Mouse (Mus musculus): ENCODE results near the gene Nkx2-3. TPM values are rescaled to one million over a fixed set of nuclear protein-coding genes. Genes with fewer than 3 reads are reported as not detected.
A peak's percentile ranks its signal among the peaks of the same experiment; 100 is the strongest.

The Nkx2-3 gene
- polyA plus RNA-seq, 1 experiment from 2014 or later = not detected

DNA sequence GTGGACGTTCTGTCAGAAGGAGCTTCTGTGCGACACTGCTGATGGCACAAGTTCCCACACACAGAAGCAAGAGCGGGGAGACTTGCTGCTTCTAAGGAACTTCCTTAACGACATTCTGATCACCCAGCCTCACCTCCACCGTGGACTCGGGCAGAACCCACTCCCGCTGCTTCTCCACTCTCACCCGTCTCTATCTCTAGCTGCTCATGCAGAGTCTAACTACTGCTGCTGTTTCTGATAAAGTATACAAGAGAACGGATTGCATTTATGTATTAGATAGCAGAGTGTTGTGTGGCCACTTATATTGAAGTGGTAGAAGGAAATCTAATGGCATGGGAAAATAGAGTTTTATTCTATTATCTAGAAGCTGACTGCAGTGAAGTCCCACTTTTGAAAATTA is 48.6 kb downstream of the Nkx2-3 start:
- ATAC-seq (ENCODE audit: low FRiP score) = no peak
- no peak for DNase-seq (ENCODE audit: low spot score)
- Histone ChIP-seq H3K27ac (no peak overlapping the region), H3K4me3 (replicated peaks; ENCODE audit: low read length) (no peak overlapping the region), H3K36me3 (replicated peaks; ENCODE audit: control insufficient read depth, insufficient read depth) (peaks cover 21% of the 10 kb centered on the region), H3K27me3 (ENCODE audit: control insufficient read depth, insufficient read depth, low read length) (no peaks in the 10 kb centered on the region), H3K4me2 (replicated peaks) (no peak overlapping the region), H3K9ac (no peak overlapping the region), H3K4me1 (replicated peaks; ENCODE audit: control insufficient read depth, insufficient read depth, low read length) (0 out of 2 replicates have a peak, but pooled peaks cover 8% of the 10 kb centered on the region), H3K9me3 (ENCODE audit: control insufficient read depth, low read length) (no peaks in the 10 kb centered on the region)
- WGBS = 89% methylated on average over 9 of the region's 9 CpGs

DNA sequence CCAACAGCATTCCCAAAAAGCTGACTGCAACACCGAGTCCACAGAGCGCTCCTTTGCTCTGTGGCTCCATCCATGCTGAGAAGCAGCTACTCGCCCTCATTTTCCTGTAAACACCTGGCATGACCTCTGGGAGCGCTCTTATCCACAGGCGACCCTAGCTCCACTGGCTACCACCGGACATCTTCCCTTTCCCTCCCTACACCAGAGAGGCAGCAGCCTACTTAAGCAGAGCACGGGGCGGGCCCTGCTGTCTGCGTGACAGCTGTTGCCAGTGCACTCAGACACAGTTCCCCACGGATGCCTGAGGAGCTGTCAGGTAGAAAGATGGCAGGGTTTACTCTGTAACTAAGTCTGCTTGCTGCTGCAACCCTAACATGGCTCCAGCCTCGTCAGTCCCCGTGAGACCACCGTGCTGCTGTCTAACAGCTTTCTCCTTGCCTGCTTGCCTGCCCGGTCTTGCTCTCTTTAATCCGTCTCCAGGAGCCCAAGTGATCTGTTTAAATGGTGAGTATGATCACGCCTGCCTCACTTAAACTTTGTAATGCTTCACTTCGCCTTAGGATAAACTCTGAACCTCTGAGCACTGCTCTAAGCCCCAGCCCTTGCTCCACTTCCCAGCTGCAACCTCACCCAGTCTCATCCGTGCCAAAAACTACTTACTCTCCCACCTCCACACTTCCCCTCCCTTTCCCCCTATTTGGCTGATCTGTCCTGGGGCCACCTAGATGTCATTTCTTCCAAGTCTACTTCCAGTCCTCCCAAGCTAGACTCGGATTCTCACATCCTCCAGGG is 50.2 kb downstream of the Nkx2-3 start:
- Histone ChIP-seq H3K27me3 (ENCODE audit: control insufficient read depth, insufficient read depth, low read length) (no peaks in the 10 kb centered on the region), H3K4me3 (replicated peaks; ENCODE audit: low read length) (no peak overlapping the region), H3K9ac (no peak overlapping the region), H3K4me2 (replicated peaks) (no peak overlapping the region), H3K9me3 (ENCODE audit: control insufficient read depth, low read length) (no peaks in the 10 kb centered on the region), H3K36me3 (replicated peaks; ENCODE audit: control insufficient read depth, insufficient read depth) (peaks cover 21% of the 10 kb centered on the region), H3K4me1 (replicated peaks; ENCODE audit: control insufficient read depth, insufficient read depth, low read length) (0 out of 2 replicates have a peak, but pooled peaks cover 8% of the 10 kb centered on the region), H3K27ac (no peak overlapping the region)
- ATAC-seq (ENCODE audit: low FRiP score) (peak; percentile 54; the same call in 1 of the 2 replicates), DNase-seq (ENCODE audit: low spot score) (no peak)
- WGBS = 33% methylated on average over 19 of the region's 19 CpGs

DNA sequence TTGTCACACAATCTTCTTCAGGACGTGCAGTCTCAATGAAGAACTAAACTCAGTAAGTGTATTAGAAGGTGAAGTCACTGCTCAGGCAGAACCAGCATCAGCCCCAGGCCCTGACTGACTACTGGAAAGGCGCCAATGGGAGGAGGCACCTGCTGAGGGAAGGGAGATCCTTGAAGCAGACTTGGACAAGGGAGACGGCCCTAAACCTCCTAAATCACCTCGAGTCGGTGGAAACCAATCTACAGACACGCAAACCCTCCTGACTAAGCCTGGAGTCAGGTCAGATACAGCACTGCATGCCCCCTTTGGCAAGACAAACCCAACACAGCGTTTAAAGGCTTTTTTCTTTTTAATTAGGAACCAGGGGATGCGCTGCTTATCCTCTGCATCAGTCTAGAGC is 51.3 kb downstream of the Nkx2-3 start:
- Histone ChIP-seq H3K9ac (no peak overlapping the region), H3K27ac (no peak overlapping the region), H3K9me3 (ENCODE audit: control insufficient read depth, low read length) (no peaks in the 10 kb centered on the region), H3K27me3 (ENCODE audit: control insufficient read depth, insufficient read depth, low read length) (no peaks in the 10 kb centered on the region), H3K4me3 (replicated peaks; ENCODE audit: low read length) (no peak overlapping the region), H3K36me3 (replicated peaks; ENCODE audit: control insufficient read depth, insufficient read depth) (peaks cover 21% of the 10 kb centered on the region), H3K4me1 (replicated peaks; ENCODE audit: control insufficient read depth, insufficient read depth, low read length) (0 out of 2 replicates have a peak, but pooled peaks cover 8% of the 10 kb centered on the region), H3K4me2 (replicated peaks) (no peak overlapping the region)
- no peak for DNase-seq (ENCODE audit: low spot score)
- no peak for ATAC-seq (ENCODE audit: low FRiP score)
- WGBS = 83% methylated on average over 8 of the region's 8 CpGs

Small RNAs within 50 kb of the gene (microRNA-seq; reads per million reads assigned to microRNA genes)
- gene Gm22646 = not detected

Other genes with a start within 250 kb of the Nkx2-3 start
- gene Hpse2, start 224.0 kb upstream of the Nkx2-3 start, polyA plus RNA-seq (2014; fragmentation: Nextera tagmentation; extraction: Ambion mirVana) = not detected in 2 replicates
- 4.4 and 4.5 TPM in 2 replicates for gene Cnnm1, start 171.9 kb upstream of the Nkx2-3 start, polyA plus RNA-seq (2014; fragmentation: Nextera tagmentation; extraction: Ambion mirVana)
- gene Got1, start 87.7 kb upstream of the Nkx2-3 start, polyA plus RNA-seq (2014; fragmentation: Nextera tagmentation; extraction: Ambion mirVana) = 81.7 and 91.6 TPM in 2 replicates
- gene Slc25a28, start 62.6 kb downstream of the Nkx2-3 start, polyA plus RNA-seq (2014; fragmentation: Nextera tagmentation; extraction: Ambion mirVana) = 14.2 and 14.9 TPM in 2 replicates
- gene Entpd7, start 77.3 kb downstream of the Nkx2-3 start, polyA plus RNA-seq (2014; fragmentation: Nextera tagmentation; extraction: Ambion mirVana) = 11.9 and 13.0 TPM in 2 replicates
- gene Cutc, start 140.7 kb downstream of the Nkx2-3 start, polyA plus RNA-seq (2014; fragmentation: Nextera tagmentation; extraction: Ambion mirVana) = 7.0 and 7.7 TPM in 2 replicates
- 8.5 and 11.1 TPM in 2 replicates for gene Cox15, start 140.7 kb downstream of the Nkx2-3 start, polyA plus RNA-seq (2014; fragmentation: Nextera tagmentation; extraction: Ambion mirVana)
- gene Abcc2, start 169.9 kb downstream of the Nkx2-3 start, polyA plus RNA-seq (2014; fragmentation: Nextera tagmentation; extraction: Ambion mirVana) = 0.03 and 0.07 TPM in 2 replicates

Measured in hindbrain, embryonic 14.5 days (tissue).